Mouse (Mus musculus) embryonic fibroblast, embryonic 13.5 days (primary cell): ENCODE measurements around the gene Nfu1.

Experiments used
- CTCF ChIP-seq: IDR thresholded peaks from 2 replicates; pipeline ENCODE4 v1.5.1; 2011; ENCODE audit warnings: mild to moderate bottlenecking, control low read depth, low read length, moderate library complexity, borderline replicate concordance; ENCODE audit not compliant: insufficient read depth
- POLR2A ChIP-seq: IDR thresholded peaks from 2 replicates; pipeline ENCODE4 v1.6.1; 2011; ENCODE audit warnings: low read depth, mild to moderate bottlenecking, control low read depth, low read length, moderate library complexity

GRCm38 (mm10) chr6:87044895-87045294 is 35.9 kb downstream of the Nfu1 start:
- TF ChIP-seq POLR2A (no peak), CTCF (no peak)
